Mouse (Mus musculus): ENCODE measurements around the gene Dgkq.

DNA sequence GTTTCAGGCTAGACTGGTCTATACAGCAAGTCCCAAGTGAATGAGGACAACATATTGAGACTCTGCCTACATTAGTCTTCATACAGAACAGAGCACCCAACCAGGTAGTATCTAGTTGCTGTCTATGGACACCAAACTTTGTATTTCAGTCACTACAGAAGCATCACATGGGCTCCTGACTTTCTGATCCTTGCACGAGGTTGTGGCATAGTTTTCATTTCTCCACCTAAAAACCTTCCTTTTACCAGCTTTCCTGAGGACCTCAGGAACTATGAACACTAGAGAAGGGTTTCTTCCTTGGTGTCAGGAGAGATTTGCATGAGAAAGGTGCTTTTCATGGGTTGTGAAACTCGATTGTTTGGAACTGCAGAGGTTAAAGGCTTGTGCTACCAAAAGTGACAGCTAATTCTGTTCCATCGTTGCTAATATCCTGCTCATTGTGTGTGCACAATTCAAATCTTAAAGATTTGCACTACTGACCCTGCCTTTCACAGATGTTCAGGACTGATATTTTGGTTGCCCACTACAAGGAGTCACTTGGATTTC is 1.0 kb downstream of the Dgkq start:
- TF ChIP-seq CTCF (IDR thresholded peaks at IDR 0.05; ENCODE audit: extremely low read depth, insufficient read depth, insufficient read length, insufficient replicate concordance) (no peak), POLR2A (IDR thresholded peaks at IDR 0.05; ENCODE audit: low read depth, low read length) (no peak)

All from spleen, adult 2 months (tissue).